Mouse (Mus musculus) myocyte (in vitro differentiated cells): ENCODE measurements at regions not wholly inside any gene's neighbourhood (a gene's known extent, or its start where the extent isn't known, plus 50 kb on each side); places are given as distances from the start of the nearest gene placed in this dataset.

Experiments
- H3K27me3 ChIP-seq: one replicate; pipeline ENCODE4 v1.6.1; 2011; ENCODE audit not compliant: control insufficient read depth, insufficient read depth, insufficient read length
- H3K36me3 ChIP-seq: one replicate; pipeline ENCODE4 v1.6.1; 2011; ENCODE audit not compliant: control insufficient read depth, insufficient read depth
- H3K4me2 ChIP-seq: one replicate; pipeline ENCODE4 v1.6.1; 2011; ENCODE audit warnings: low read depth, control low read depth
- H3K4me3 ChIP-seq: one replicate; pipeline ENCODE4 v1.5.1; 2011; ENCODE audit warnings: mild to moderate bottlenecking, control low read depth, moderate library complexity
- H3K79me2 ChIP-seq: one replicate; pipeline ENCODE4 v1.6.1; 2011; ENCODE audit not compliant: control insufficient read depth, insufficient read depth
- H3ac ChIP-seq: one replicate; pipeline ENCODE4 v1.6.1; 2011; ENCODE audit not compliant: control insufficient read depth, insufficient read length
- CEBPB ChIP-seq: IDR thresholded peaks from 2 replicates; pipeline ENCODE4 v1.6.1; 2011; ENCODE audit warnings: mild to moderate bottlenecking, moderate library complexity; ENCODE audit not compliant: poor library complexity, insufficient read depth, severe bottlenecking
- E2F4 ChIP-seq: IDR thresholded peaks from one replicate; pipeline ENCODE4 v1.6.1; 2011; ENCODE audit warnings: mild to moderate bottlenecking, control low read depth, moderate library complexity; ENCODE audit not compliant: insufficient read depth
- MAX ChIP-seq: IDR thresholded peaks from one replicate; pipeline ENCODE4 v1.6.1; 2011; ENCODE audit warnings: low read depth, mild to moderate bottlenecking, control low read depth
- MYOD1 ChIP-seq, 3 experiments: IDR thresholded peaks; one replicate each; pipeline ENCODE4 v1.6.1; 2011; ENCODE audit warnings: control low read depth in 2 of 3, low read depth in 2 of 3, mild to moderate bottlenecking in 2 of 3, moderate library complexity in 1 of 3; ENCODE audit not compliant: insufficient read length in 2 of 3, control insufficient read depth in 1 of 3
- MYOG ChIP-seq, 3 experiments: IDR thresholded peaks; one replicate each; pipeline ENCODE4 v1.6.1; 2011; ENCODE audit warnings: control low read depth in 2 of 3, low read depth in 2 of 3, mild to moderate bottlenecking in 2 of 3; ENCODE audit not compliant: insufficient read length in 2 of 3, control insufficient read depth in 1 of 3, insufficient read depth in 1 of 3
- POLR2A ChIP-seq: IDR thresholded peaks from one replicate; pipeline ENCODE4 v1.6.1; 2011; ENCODE audit warnings: low read depth, mild to moderate bottlenecking, control low read depth, moderate library complexity; ENCODE audit not compliant: insufficient read length
- POLR2AphosphoS2 ChIP-seq: IDR thresholded peaks from one replicate; pipeline ENCODE4 v1.6.1; 2011; ENCODE audit warnings: low read depth, control low read depth; ENCODE audit not compliant: insufficient read length
- REST ChIP-seq: IDR thresholded peaks from one replicate; pipeline ENCODE4 v1.6.1; 2011; ENCODE audit warnings: mild to moderate bottlenecking, control low read depth, moderate library complexity; ENCODE audit not compliant: insufficient read depth, insufficient read length
- SRF ChIP-seq: IDR thresholded peaks from one replicate; pipeline ENCODE4 v1.6.1; 2011; ENCODE audit warnings: low read depth; ENCODE audit not compliant: control insufficient read depth, insufficient read length
- TCF12 ChIP-seq: IDR thresholded peaks from one replicate; pipeline ENCODE4 v1.6.1; 2011; ENCODE audit warnings: mild to moderate bottlenecking, control low read depth; ENCODE audit not compliant: poor library complexity, insufficient read depth, severe bottlenecking
- TCF3 ChIP-seq: IDR thresholded peaks from one replicate; pipeline ENCODE4 v1.6.1; 2011; ENCODE audit warnings: low read depth, control low read depth; ENCODE audit not compliant: insufficient read length
- USF1 ChIP-seq: IDR thresholded peaks from one replicate; pipeline ENCODE4 v1.6.1; 2011; ENCODE audit warnings: low read depth, mild to moderate bottlenecking, control low read depth, moderate library complexity

DNA sequence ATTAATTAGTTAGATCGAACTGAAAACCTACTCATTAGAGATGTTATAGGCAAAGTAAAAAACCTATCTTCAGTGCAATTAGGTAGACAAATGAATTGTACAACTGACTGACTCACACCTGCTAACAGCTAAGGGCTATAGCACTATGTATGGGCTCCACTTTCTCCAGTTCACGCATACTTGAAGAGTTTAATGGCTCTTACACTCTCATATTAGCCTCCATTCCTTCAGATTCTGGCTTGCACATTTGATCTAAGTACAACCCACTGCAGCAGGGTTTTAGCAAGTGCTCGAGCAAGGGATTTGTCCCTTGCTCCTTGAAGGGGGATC is 257.1 kb downstream of the Lmo4 start:
- Histone ChIP-seq H3K4me2 (no peak overlapping the region), H3K27me3 (no peaks in the 10 kb centered on the region), H3ac (no peak overlapping the region), H3K79me2 (no peaks in the 10 kb centered on the region), H3K36me3 (no peaks in the 10 kb centered on the region), H3K4me3 (no peak overlapping the region)
- TF ChIP-seq REST (no peak), MYOD1 (IDR thresholded peaks at IDR 0.05; ENCODE audit: control insufficient read depth in 1 of 3, insufficient read length in 2 of 3, low read depth in 2 of 3) (no peak), POLR2A (no peak), MAX (no peak), TCF3 (no peak), MYOG (IDR thresholded peaks at IDR 0.05; ENCODE audit: control insufficient read depth in 1 of 3, insufficient read depth in 1 of 3, insufficient read length in 2 of 3, low read depth in 2 of 3) (no peak), USF1 (no peak), TCF12 (no peak), POLR2AphosphoS2 (no peak), SRF (no peak), CEBPB (no peak), E2F4 (no peak)

DNA sequence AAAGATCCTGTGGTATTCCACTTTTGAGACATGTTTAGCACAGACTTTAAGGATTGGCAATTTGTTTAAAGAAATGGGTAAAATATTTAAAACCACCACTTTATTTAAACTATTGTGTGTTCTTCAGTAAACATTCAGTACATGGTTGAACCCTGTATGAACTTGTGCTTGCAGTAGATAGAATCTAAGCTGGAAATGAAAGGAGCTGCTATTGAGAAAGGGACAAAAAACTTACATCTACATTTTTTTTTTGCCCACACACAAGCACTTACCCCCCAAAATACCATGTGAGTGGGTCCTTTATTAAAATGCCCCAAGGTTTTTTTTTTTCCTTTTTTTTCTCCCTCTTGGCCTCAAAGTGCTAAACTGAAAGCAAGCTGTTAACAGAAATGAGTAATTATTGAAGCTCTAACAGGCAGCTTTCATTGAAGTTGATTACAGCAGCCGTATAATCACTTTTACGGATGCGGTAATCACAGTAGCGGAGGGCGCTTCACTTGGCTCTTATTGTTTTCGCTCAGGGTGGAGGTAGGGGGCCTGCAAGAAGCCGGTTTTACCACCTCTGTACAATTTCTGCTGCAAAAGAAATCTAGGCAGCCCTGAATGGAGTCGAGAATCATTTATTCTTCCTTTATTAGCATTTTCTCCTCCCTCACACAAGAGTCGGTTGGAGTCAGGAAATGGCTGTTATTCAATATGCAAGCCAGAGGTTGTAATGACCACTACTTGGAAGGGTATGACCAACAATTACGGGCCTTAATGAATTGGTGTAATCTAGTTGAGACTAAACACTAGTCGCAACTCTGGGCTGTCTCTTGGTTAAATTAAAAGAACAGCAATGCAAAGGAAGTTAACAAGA is 257.7 kb downstream of the Lmo4 start:
- no peak overlapping the region for H3K4me2 ChIP-seq
- no peaks in the 10 kb centered on the region for H3K27me3 ChIP-seq
- no peaks in the 10 kb centered on the region for H3K79me2 ChIP-seq
- no peak overlapping the region for H3ac ChIP-seq
- H3K36me3 ChIP-seq = no peaks in the 10 kb centered on the region
- TF ChIP-seq POLR2AphosphoS2 (no peak), CEBPB (no peak), TCF3 (no peak), MAX (no peak), REST (no peak), USF1 (no peak), MYOG (IDR thresholded peaks at IDR 0.05; ENCODE audit: control insufficient read depth in 1 of 3, insufficient read depth in 1 of 3, insufficient read length in 2 of 3, low read depth in 2 of 3) (no peak), TCF12 (no peak), SRF (no peak), E2F4 (no peak), POLR2A (no peak), MYOD1 (IDR thresholded peaks at IDR 0.05; ENCODE audit: control insufficient read depth in 1 of 3, insufficient read length in 2 of 3, low read depth in 2 of 3) (no peak)
- H3K4me3 ChIP-seq = no peak overlapping the region

DNA sequence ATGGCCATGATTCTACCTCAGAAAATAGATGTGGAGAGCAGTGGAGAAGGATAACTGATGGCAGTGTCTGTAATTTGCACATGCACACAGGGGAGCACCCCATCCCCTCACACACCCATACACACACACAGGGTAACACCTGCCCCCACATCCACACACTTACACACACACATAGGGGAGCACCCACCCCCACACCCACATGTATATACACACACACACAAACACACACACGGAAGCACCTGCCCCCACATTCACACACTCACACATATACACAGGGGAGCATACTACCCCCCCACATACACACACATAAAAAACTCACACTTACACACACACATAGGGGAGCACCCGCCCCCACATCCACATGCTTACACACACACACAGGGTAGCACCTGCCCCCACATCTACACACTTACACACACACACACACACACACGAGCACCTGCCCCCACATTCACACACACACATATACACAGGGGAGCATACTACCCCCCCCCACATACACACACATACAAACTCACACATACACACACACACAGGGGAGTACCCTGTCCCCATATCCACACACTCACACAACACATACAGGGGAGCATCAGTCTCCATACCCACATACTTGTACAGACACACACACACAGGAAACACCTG is 265.8 kb downstream of the Lmo4 start:
- no peak for TF ChIP-seq USF1
- Histone ChIP-seq H3ac (no peak overlapping the region), H3K36me3 (no peaks in the 10 kb centered on the region), H3K27me3 (no peaks in the 10 kb centered on the region), H3K4me2 (no peak overlapping the region), H3K79me2 (no peaks in the 10 kb centered on the region), H3K4me3 (no peak overlapping the region)

DNA sequence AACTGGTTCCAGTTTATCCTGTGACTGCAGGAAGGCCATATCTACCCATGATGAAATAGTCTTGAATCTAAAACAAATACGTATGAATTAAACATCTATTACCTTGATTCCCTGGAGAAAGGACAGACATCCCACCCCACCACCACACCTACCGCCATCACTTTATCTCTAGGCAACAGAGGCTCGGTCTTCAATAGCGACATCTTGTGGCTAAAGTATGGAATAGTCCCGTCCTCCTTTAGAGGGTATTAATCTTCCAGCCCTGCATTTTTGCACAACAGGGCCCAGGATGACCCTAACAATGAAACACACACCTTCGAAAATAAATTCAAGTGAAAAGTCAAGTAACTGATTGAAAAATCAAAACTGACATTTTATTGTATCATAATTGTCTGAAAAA is 279.7 kb downstream of the Lmo4 start:
- Histone ChIP-seq H3K4me2 (no peak overlapping the region), H3K27me3 (no peaks in the 10 kb centered on the region), H3K4me3 (no peak overlapping the region), H3ac (no peak overlapping the region), H3K36me3 (no peaks in the 10 kb centered on the region), H3K79me2 (no peaks in the 10 kb centered on the region)
- TF ChIP-seq TCF3 (no peak), MYOG (IDR thresholded peaks at IDR 0.05; ENCODE audit: control insufficient read depth in 1 of 3, insufficient read depth in 1 of 3, insufficient read length in 2 of 3, low read depth in 2 of 3) (no peak), REST (no peak), CEBPB (no peak)

DNA sequence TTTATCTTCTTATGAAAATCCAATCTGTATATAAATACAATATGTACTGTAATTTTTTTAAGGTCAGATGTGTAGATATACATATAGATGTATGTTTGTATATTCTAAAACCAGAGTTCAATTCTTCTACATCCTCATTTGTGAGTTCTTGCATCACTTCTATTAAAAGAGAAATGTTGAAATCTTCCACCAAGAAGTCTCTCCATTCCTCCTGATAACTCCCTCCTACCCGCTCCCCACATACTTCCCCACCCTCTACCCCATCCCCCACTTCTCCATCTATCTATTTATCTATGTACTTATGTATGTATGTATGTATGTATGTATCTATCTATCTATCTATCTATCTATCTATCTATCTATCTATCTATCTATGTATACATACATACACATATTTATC is 285.3 kb downstream of the Lmo4 start:
- no peaks in the 10 kb centered on the region for H3K36me3 ChIP-seq
- no peak overlapping the region for H3ac ChIP-seq
- H3K4me2 ChIP-seq = no peak overlapping the region
- no peaks in the 10 kb centered on the region for H3K79me2 ChIP-seq
- no peaks in the 10 kb centered on the region for H3K27me3 ChIP-seq
- H3K4me3 ChIP-seq = no peak overlapping the region
- no peak for TF ChIP-seq CEBPB
